In the genomic region with DNA sequence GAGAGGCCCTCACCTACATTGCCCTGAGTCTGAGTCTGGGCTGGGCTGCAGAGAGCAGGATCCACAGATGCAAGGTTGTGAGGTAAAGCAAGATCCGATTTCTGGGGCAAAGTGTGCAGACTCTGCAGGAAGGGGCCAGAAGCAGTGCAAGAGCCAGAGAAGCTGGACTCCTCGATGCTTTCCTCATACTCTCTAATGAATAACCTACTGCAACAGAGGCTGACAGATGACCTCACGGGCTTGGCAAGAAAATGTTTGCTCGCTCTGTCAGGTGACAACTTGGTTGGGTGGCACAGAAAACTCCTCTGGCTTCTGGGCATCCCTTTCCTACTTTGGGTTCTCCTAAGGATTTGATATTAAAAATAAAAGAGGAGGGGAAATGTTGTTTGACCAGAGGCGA, we compare ENCODE assay signal across 25 mouse cellular contexts. TPM values are rescaled to one million over a fixed set of nuclear protein-coding genes. Genes with fewer than 3 reads are reported as not detected.
DNase-seq lines count a peak whose midpoint lies in the region; ATAC-seq and TF ChIP-seq lines count a peak whose summit lies in the region.
"Had no signal": no experiment of that assay in that cellular context is flagged by ENCODE, and none has a peak within 500 bp of the region (broad histone marks: within the 10 kb centered on the region; RNA-seq: fewer than 3 reads in every experiment).

No protein-coding gene starts in this region.

- no peak overlapping the region for H3K4me2 ChIP-seq in intestine, postnatal 0 days (replicated peaks; ENCODE audit: low read depth)
- no peak overlapping the region for H3K4me2 ChIP-seq in intestine, embryonic 16.5 days (ENCODE audit: low read depth, low read length)
- H3K4me2 ChIP-seq: heart, embryonic 15.5 days; hindbrain, embryonic 14.5 days; limb, embryonic 13.5 days; liver, embryonic 15.5 days; stomach, embryonic 15.5 days had no signal

- TF ChIP-seq CTCF in intestine, postnatal 0 days (IDR thresholded peaks at IDR 0.05; ENCODE audit: low read depth): no peak
- TF ChIP-seq CTCF in liver, adult 2 months (IDR thresholded peaks at IDR 0.05; ENCODE audit: low read depth, low read length): no peak

- no peak for TF ChIP-seq POLR2A in liver, adult 2 months (IDR thresholded peaks at IDR 0.05; ENCODE audit: extremely low read depth, insufficient read depth, low read length)

- ATAC-seq in intestine, postnatal 0 days: no peak
- ATAC-seq in intestine, embryonic 16.5 days: no peak
- no peak for ATAC-seq in monocyte, adult 5-6 weeks (replicated peaks; ENCODE audit: insufficient number of reproducible peaks, low FRiP score, low TSS enrichment, poor library complexity, severe bottlenecking)
- ATAC-seq: forebrain, embryonic 16.5 days; midbrain, embryonic 16.5 days had no signal

- no peaks in the 10 kb centered on the region for H3K27me3 ChIP-seq in intestine, postnatal 0 days (replicated peaks; ENCODE audit: control insufficient read depth, insufficient read depth, low read length)
- H3K27me3 ChIP-seq in intestine, embryonic 16.5 days (replicated peaks; ENCODE audit: control insufficient read depth, insufficient read depth, low read length): no peaks in the 10 kb centered on the region
- no peaks in the 10 kb centered on the region for H3K27me3 ChIP-seq in liver, adult 2 months (ENCODE audit: control insufficient read depth, insufficient read depth, low read length)
- H3K27me3 ChIP-seq: limb, embryonic 13.5 days; stomach, embryonic 15.5 days had no signal

- peak; percentile 46 for DNase-seq in adrenal gland, postnatal 10 days
- no peak for DNase-seq in adrenal gland, adult 8-10 months
- DNase-seq in liver, adult 2 months (ENCODE audit: extremely low read depth, low read depth, low spot score): peak; percentile 96
- DNase-seq in liver: no peak
- DNase-seq: cerebellum, adult 11-12 months; cerebellum, postnatal 14 days; gastrocnemius, postnatal 10 days; heart, postnatal 4 days; kidney, postnatal 10 days; lung, postnatal 10 days; right cerebral cortex, postnatal 4 days; thymus, adult 2 months; thymus, postnatal 4 days had no signal

- no peak overlapping the region for H3K4me3 ChIP-seq in intestine, postnatal 0 days (ENCODE audit: low read depth, low read length)
- no peak overlapping the region for H3K4me3 ChIP-seq in intestine, embryonic 16.5 days (ENCODE audit: low read length)
- no peak overlapping the region for H3K4me3 ChIP-seq in liver, adult 2 months (ENCODE audit: insufficient read depth, low read depth, low read length)
- H3K4me3 ChIP-seq: forebrain, embryonic 10.5 days; heart, embryonic 15.5 days; limb, embryonic 13.5 days; liver, embryonic 15.5 days; midbrain, embryonic 10.5 days; stomach, embryonic 15.5 days had no signal

- H3K79me2 ChIP-seq in liver, adult 2 months (ENCODE audit: control insufficient read depth, insufficient read depth, low read length): no peaks in the 10 kb centered on the region

- 63% methylated on average over 5 of the region's 5 CpGs for WGBS in intestine, postnatal 0 days
- WGBS in intestine, embryonic 16.5 days: 64% methylated on average over 5 of the region's 5 CpGs
- 27% methylated on average over 5 of the region's 5 CpGs for WGBS in liver, adult 2 months

- no peaks in the 10 kb centered on the region for H3K9me3 ChIP-seq in intestine, postnatal 0 days (ENCODE audit: control insufficient read depth)
- no peaks in the 10 kb centered on the region for H3K9me3 ChIP-seq in intestine, embryonic 16.5 days (ENCODE audit: control insufficient read depth, low read length)
- H3K9me3 ChIP-seq: forebrain, embryonic 10.5 days; heart, embryonic 15.5 days; limb, embryonic 13.5 days; liver, embryonic 15.5 days; midbrain, embryonic 10.5 days; stomach, embryonic 15.5 days had no signal

- H3K36me3 ChIP-seq in intestine, postnatal 0 days (ENCODE audit: control insufficient read depth, insufficient read depth): no peaks in the 10 kb centered on the region
- no peaks in the 10 kb centered on the region for H3K36me3 ChIP-seq in intestine, embryonic 16.5 days (ENCODE audit: control insufficient read depth, insufficient read depth, low read length)
- H3K36me3 ChIP-seq in liver, adult 2 months (ENCODE audit: control insufficient read depth, insufficient read depth, low read length): no peaks in the 10 kb centered on the region
- H3K36me3 ChIP-seq: forebrain, embryonic 10.5 days; heart, embryonic 15.5 days; limb, embryonic 13.5 days; liver, embryonic 15.5 days; midbrain, embryonic 10.5 days; stomach, embryonic 15.5 days had no signal

- 0 out of 2 replicates have a peak overlapping the region, but pooled peaks have one; percentile 4 for H3K9ac ChIP-seq in intestine, postnatal 0 days (ENCODE audit: low read depth, low read length)
- no peak overlapping the region for H3K9ac ChIP-seq in intestine, embryonic 16.5 days (ENCODE audit: low read depth, low read length)
- peak overlapping the region; percentile 63 for H3K9ac ChIP-seq in liver, adult 2 months (ENCODE audit: low read depth, low read length)
- H3K9ac ChIP-seq: heart, embryonic 15.5 days; hindbrain, embryonic 14.5 days; limb, embryonic 13.5 days; liver, embryonic 15.5 days; stomach, embryonic 15.5 days had no signal

- H3K27ac ChIP-seq in intestine, postnatal 0 days (ENCODE audit: low read depth, low read length): no peak overlapping the region
- H3K27ac ChIP-seq in intestine, embryonic 16.5 days (ENCODE audit: low read length): no peak overlapping the region
- peak overlapping the region; percentile 75 for H3K27ac ChIP-seq in liver, adult 2 months (replicated peaks; ENCODE audit: insufficient read depth, low read depth, low read length)
- H3K27ac ChIP-seq: forebrain, embryonic 10.5 days; heart, embryonic 15.5 days; hindbrain, embryonic 14.5 days; limb, embryonic 13.5 days; liver, embryonic 15.5 days; midbrain, embryonic 10.5 days; stomach, embryonic 15.5 days had no signal

- H3K4me1 ChIP-seq in intestine, postnatal 0 days (replicated peaks; ENCODE audit: control insufficient read depth, insufficient read depth, low read length): peaks cover 15% of the 10 kb centered on the region
- peaks cover 31% of the 10 kb centered on the region for H3K4me1 ChIP-seq in intestine, embryonic 16.5 days (ENCODE audit: control insufficient read depth, insufficient read depth, low read length)
- peaks cover 18% of the 10 kb centered on the region for H3K4me1 ChIP-seq in liver, adult 2 months (ENCODE audit: control insufficient read depth, insufficient read depth, low read length)

RNA-seq across cellular contexts. Expression of a gene that starts 51.6 kb away (rescaled TPM):
- total RNA-seq in adrenal gland, postnatal 10 days (2021): 10 to 100 TPM; 42.8 to 48.5 TPM
- total RNA-seq in adrenal gland, adult 8-10 months (2022): 10 to 100 TPM; 32.7 to 40.0 (median 35.4) TPM
- polyA plus RNA-seq in intestine, postnatal 0 days (2015; fragmentation: Nextera tagmentation; extraction: Ambion mirVana): 18.7 and 19.5 TPM in 2 replicates
- 5.3 and 5.5 TPM in 2 replicates for polyA plus RNA-seq in intestine, embryonic 16.5 days (2015; fragmentation: Nextera tagmentation; extraction: Ambion mirVana)
- 25.6 and 41.1 TPM in 2 replicates for total RNA-seq in liver, adult 2 months (2014; rRNA removed)
- 34.1 and 38.6 TPM in 2 replicates for polyA plus RNA-seq in liver, adult 2 months (2012; rRNA removed)
- 0.19 to 1.7 TPM (median 0.86 TPM) in 3 replicates for total RNA-seq in monocyte, adult 5-6 weeks (2017)

Comparison
In these comparisons a context has a peak if more than half of its experiments do, and no peak if none do; other contexts are left out.
1. DNase-seq: peak in adrenal gland, postnatal 10 days (single experiment) and liver, adult 2 months (single experiment); none in adrenal gland, adult 8-10 months (single experiment) and liver (single experiment).